Mouse (Mus musculus) heart, embryonic 11.5 days (tissue): ENCODE data around the gene Snrpg. TPM values are rescaled to one million over a fixed set of nuclear protein-coding genes. Genes with fewer than 3 reads are reported as not detected.

Experiments used
- ATAC-seq: fragments of 200-750 bp; cut with Nextera tagmentation; replicated peaks from 2 replicates; pipeline ENCODE4 v1.8.0; 2017; ENCODE audit warnings: moderate library complexity; ENCODE audit not compliant: insufficient number of reproducible peaks, low FRiP score, low TSS enrichment
- H3K27ac ChIP-seq: fragments of 300-500 bp; sonication (generic); 2 replicates; pipeline ENCODE4 v1.5.1; 2014; ENCODE audit warnings: mild to moderate bottlenecking, low read depth, low read length
- H3K27me3 ChIP-seq: fragments of 300-500 bp; sonication (generic); 2 replicates; pipeline ENCODE4 v1.6.1; 2014; ENCODE audit warnings: mild to moderate bottlenecking, low read length, mixed read lengths; ENCODE audit not compliant: control insufficient read depth, insufficient read depth
- H3K36me3 ChIP-seq: fragments of 300-500 bp; sonication (generic); 2 replicates; pipeline ENCODE4 v1.6.1; 2014; ENCODE audit warnings: mild to moderate bottlenecking, low read length, moderate library complexity, mixed read lengths; ENCODE audit not compliant: control insufficient read depth, insufficient read depth
- H3K4me1 ChIP-seq: fragments of 300-500 bp; sonication (generic); 2 replicates; pipeline ENCODE4 v1.6.1; 2014; ENCODE audit warnings: low read length; ENCODE audit not compliant: control insufficient read depth, insufficient read depth
- H3K4me2 ChIP-seq: fragments of 300-500 bp; sonication (generic); 2 replicates; pipeline ENCODE4 v1.6.1; 2014; ENCODE audit warnings: mild to moderate bottlenecking, moderate library complexity
- H3K4me3 ChIP-seq: fragments of 300-500 bp; sonication (generic); 2 replicates; pipeline ENCODE4 v1.5.1; 2014; ENCODE audit warnings: low read depth, low read length
- H3K9ac ChIP-seq: fragments of 300-500 bp; sonication (generic); 2 replicates; pipeline ENCODE4 v1.6.1; 2014; ENCODE audit warnings: mild to moderate bottlenecking, low read depth, low read length, moderate library complexity
- H3K9me3 ChIP-seq: fragments of 300-500 bp; sonication (generic); replicated peaks from 2 replicates; pipeline ENCODE4 v1.6.1; 2016; ENCODE audit warnings: low read length; ENCODE audit not compliant: control insufficient read depth
- WGBS: fragments of 180-500 bp; shearing (Covaris S2); extraction: QIAGEN DNeasy Blood & Tissue Kit; methylation state at CpG from one replicate; pipeline ENCODE4 v1.1.7; 2014; ENCODE audit not compliant: insufficient replicate concordance; 5-methylcytosine and 5-hydroxymethylcytosine counted together
- polyA plus RNA-seq: library from polyadenylated mRNA; unstranded; fragments of >200 nt; fragmentation: Nextera tagmentation; extraction: Ambion mirVana; gene quantifications from 2 replicates; pipeline ENCODE4 v1.2.1, GENCODE M21; 2014

The Snrpg gene
- polyA plus RNA-seq, 1 experiment from 2014 or later = 393 TPM

DNA sequence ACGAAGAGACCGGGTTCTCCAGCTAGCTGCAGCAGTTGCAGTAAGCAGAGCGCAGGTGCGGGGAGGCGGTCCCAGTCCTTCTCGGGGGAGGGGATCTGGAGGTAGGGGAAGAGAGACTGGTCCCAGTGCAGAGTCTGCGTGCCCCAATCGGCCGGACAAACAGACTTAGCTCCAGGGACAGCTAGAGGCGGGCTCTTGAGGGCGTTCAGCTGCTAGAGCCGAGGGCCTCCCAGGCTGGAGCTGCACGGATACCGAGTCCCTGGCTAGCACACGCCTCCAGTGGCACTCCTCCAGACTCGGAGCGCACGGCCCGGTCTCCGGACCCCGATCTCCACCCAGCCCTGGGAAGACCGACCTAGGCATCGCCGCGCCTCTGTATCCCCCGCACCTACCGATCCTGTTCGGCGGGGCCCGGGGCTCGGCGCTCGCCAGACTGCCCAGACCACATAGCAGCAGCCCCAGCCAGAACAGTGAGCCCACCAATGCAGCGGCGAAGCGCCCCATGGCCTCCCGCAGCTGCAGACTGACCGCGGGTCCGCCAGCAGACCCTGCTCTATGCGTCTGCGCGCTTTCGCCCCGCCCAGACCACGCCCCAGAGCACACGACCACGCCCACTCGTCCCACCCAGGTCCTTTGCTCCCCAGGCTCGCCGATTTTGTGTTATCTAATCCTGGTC, 25.6 kb downstream of the Snrpg start, which contains the start of gene Pcyox1:
Gene Pcyox1 (minus strand): TSS at position 574 of the 676 bp plus-strand sequence.
- Histone ChIP-seq H3K9me3 (no peaks in the 10 kb centered on the region), H3K36me3 (peaks cover 5% of the 10 kb centered on the region), H3K27me3 (no peaks in the 10 kb centered on the region), H3K4me2 (peak within 1 kb of the TSS; percentile 96), H3K9ac (peak within 1 kb of the TSS; percentile 85), H3K4me1 (peaks cover 21% of the 10 kb centered on the region), H3K4me3 (peak within 1 kb of the TSS; percentile 86), H3K27ac (peak within 1 kb of the TSS; percentile 80)
- whole genome bisulfite sequencing = under 1% methylated on average over 50 of the region's 51 CpGs
- ATAC-seq = peak; percentile 90

DNA sequence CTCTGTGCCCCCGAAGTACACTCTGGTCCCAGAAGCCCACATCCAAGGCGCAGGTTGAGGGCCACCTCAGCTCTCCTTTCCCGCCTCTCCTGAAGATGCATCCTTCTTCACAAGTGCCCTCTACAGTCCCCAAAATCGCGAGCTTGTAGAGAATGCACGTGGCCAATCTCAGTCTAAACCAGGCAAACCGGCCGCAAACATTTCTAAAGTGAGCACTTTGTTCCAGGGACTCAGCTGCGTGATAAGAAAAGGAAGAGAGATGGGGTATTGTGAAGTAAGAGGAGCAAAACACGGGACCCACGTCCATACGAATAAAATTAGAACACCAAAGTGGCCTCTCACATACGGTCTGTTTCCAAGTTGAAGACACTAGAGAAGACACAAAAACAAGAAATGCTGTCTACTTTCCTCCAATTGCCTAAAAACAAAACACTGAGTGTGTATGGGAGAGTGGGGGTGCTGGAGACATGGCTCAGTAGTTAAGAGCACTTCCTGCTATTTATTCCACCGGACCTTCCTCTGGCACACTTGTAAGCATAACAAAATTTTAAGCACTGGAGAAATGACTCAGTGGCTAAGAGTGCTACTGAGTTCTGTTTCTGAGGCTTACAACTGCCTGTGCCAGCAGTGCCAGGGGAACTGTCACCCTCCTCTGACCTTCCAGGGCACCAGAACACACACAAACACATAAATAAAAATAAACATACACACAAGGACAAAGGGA, 26.3 kb downstream of the Snrpg start:
- Histone ChIP-seq H3K9me3 (no peaks in the 10 kb centered on the region), H3K4me3 (peak overlapping the region; percentile 86), H3K4me1 (peaks cover 21% of the 10 kb centered on the region), H3K36me3 (no peaks in the 10 kb centered on the region), H3K4me2 (peak overlapping the region; percentile 96), H3K27ac (peak overlapping the region; percentile 80), H3K9ac (peak overlapping the region; percentile 85), H3K27me3 (no peaks in the 10 kb centered on the region)
- ATAC-seq = no peak
- 4% methylated on average over 14 of the region's 14 CpGs for WGBS

DNA sequence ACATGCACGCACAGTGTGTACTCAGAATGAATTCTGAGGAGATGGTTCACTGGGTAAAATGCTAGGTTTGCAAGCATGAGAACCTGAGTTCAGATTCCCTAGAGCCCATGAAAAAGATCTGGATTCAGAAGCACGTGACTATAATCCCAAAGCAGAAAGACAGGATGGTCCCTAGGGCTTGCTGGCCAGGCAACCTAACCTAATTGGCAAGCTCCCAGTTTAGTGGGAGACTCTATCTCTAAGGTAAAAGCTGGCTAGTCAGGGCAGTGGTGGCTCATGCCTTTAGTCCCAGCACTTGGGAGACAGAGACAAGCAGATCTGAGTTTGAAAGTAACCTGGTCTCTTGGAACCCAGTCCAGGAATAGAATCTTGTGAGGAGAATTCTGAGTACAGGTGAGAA, 27.9 kb downstream of the Snrpg start:
- H3K4me3 ChIP-seq = no peak overlapping the region
- H3K27me3 ChIP-seq = no peaks in the 10 kb centered on the region
- no peak overlapping the region for H3K4me2 ChIP-seq
- H3K27ac ChIP-seq = no peak overlapping the region
- H3K9ac ChIP-seq = no peak overlapping the region
- H3K9me3 ChIP-seq = no peaks in the 10 kb centered on the region
- 82% methylated on average over 2 of the region's 2 CpGs for WGBS
- no peaks in the 10 kb centered on the region for H3K36me3 ChIP-seq
- peaks cover 21% of the 10 kb centered on the region for H3K4me1 ChIP-seq
- ATAC-seq = no peak

DNA sequence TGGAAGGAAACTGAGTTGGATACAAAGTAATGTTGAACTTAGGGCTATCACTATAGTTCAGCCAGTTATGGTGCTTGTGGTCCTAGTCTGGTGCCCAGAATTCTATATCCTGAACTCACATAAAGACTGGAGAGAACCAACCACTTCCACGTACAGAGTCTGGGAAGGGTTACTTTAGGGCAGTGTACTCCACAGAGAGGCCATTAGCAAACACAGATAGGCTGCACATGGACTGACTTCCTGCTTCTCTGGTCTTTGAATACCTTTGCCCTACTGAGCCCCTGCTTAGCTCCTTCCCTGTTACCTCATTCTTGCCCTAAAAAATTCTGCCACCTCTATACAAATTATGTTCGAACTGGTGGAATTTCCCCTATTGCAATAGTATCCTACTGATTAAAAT, 28.9 kb downstream of the Snrpg start:
- Histone ChIP-seq H3K4me1 (peaks cover 18% of the 10 kb centered on the region), H3K27me3 (no peaks in the 10 kb centered on the region), H3K36me3 (no peaks in the 10 kb centered on the region), H3K9ac (no peak overlapping the region), H3K4me3 (no peak overlapping the region), H3K27ac (no peak overlapping the region), H3K9me3 (no peaks in the 10 kb centered on the region), H3K4me2 (no peak overlapping the region)
- 65% methylated on average over 2 of the region's 2 CpGs for WGBS
- ATAC-seq = no peak

DNA sequence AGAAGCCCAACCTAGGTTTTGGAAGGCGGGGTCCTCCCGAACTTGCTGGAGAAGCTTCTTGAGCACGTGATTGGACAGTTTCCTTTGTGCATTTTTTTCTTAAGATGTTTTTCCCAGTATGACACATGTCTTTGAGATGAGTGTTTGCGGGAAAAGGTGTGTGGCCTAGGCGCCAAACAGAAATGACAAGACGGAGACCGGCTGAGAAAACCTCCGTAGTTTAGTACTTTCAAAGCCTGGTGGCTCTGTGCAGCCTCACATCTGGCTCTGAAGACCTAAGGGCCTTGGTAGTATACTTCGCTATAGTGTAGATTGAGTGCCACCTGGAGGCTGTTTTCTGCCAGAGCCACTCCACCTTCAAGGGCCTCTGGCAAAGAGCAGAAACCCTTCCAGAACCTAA, 29.9 kb downstream of the Snrpg start:
- no peaks in the 10 kb centered on the region for H3K27me3 ChIP-seq
- no peaks in the 10 kb centered on the region for H3K9me3 ChIP-seq
- H3K4me2 ChIP-seq = peak overlapping the region; percentile 62
- H3K27ac ChIP-seq = no peak overlapping the region
- H3K36me3 ChIP-seq = no peaks in the 10 kb centered on the region
- WGBS = 7% methylated on average over 9 of the region's 9 CpGs
- peak overlapping the region; percentile 32; the same call in 1 of the 2 replicates for H3K4me3 ChIP-seq
- peak overlapping the region; percentile 49; the same call in 1 of the 2 replicates for H3K9ac ChIP-seq
- ATAC-seq = no peak; the same call in 1 of the 2 replicates
- peaks cover 11% of the 10 kb centered on the region; the same call in 1 of the 2 replicates for H3K4me1 ChIP-seq

DNA sequence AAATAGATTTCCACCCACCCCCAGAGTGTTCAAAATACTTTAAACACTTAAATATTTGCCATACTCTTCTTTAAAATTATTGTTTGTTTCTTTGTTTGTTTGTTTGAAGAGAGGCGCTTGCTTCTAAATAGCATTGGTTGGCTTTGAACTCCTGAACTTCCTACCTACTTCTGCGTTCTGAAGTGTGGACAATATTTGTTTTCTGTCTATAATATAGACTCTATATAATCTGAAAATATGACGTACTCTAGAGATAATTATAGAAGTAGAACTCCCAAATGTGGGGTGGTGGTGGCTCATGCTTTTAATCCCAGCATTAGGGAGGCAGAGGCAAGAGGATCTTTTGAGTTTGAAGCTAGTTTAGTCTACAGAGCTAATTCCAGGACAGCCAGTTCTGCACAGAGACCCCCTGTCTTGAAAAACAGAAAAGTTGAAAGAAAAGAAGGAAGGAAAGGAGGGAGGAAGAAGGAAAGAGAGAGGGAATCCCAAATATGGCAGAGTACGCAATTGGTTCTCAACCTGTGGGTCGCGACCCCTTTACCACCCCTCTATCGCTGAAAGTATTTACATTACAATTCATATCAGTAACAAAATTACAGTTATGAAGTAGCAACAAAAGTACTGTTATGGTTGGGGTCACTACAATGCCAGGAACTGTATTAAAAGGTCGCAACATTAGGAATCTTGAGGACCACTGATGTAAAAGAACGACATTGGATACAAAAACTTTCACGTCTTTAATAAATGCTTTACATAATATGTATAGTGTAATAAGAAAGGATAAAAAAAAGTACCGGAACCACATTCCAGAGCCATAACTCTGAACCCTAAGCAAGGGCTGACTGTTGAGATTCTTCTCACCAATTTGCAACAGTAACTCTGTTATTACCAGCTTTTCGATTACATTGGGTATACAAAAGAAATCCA, 31.8 kb downstream of the Snrpg start:
- no peaks in the 10 kb centered on the region for H3K27me3 ChIP-seq
- no peak overlapping the region for H3K27ac ChIP-seq
- peak overlapping the region; percentile 65 for H3K4me2 ChIP-seq
- ATAC-seq = no peak
- peaks cover 3% of the 10 kb centered on the region; the same call in 1 of the 2 replicates for H3K4me1 ChIP-seq
- H3K9ac ChIP-seq = 0 out of 2 replicates have a peak overlapping the region, but pooled peaks have one; percentile 16
- H3K36me3 ChIP-seq = no peaks in the 10 kb centered on the region
- peak overlapping the region; percentile 83 for H3K4me3 ChIP-seq
- WGBS = 35% methylated on average over 12 of the region's 12 CpGs
- no peaks in the 10 kb centered on the region for H3K9me3 ChIP-seq

DNA sequence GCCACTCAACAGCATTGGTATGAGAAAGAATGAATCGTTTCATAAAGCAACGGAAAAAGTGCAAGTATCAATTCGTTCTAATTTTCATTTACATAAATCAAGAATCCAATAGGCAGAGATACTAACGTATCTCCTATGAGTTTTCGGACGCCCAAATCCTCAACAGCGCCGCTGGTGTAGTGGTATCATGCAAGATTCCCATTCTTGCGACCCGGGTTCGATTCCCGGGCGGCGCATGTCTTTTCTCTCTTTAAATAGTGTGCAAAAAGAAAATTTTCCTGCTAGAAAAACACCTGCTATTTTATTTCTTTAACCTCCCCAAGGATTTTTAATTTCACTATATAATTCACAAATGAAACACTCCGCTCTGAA, 32.6 kb downstream of the Snrpg start:
- peak overlapping the region; percentile 65 for H3K4me2 ChIP-seq

More for the DNA sequence above, 32.6 kb downstream of the Snrpg start:
- Histone ChIP-seq H3K27me3 (no peaks in the 10 kb centered on the region), H3K4me3 (peak overlapping the region; percentile 83), H3K9me3 (no peaks in the 10 kb centered on the region), H3K27ac (peak overlapping the region; percentile 100), H3K36me3 (no peaks in the 10 kb centered on the region), H3K4me1 (peaks cover 3% of the 10 kb centered on the region; the same call in 1 of the 2 replicates), H3K9ac (peak overlapping the region; percentile 98)
- ATAC-seq = peak; percentile 76
- under 1% methylated on average over 15 of the region's 15 CpGs for WGBS
